Mouse (Mus musculus): ENCODE results near the gene Cacna1e. TPM values are rescaled to one million over a fixed set of nuclear protein-coding genes. Genes with fewer than 3 reads are reported as not detected.
A peak's percentile ranks its signal among the peaks of the same experiment; 100 is the strongest.

Gene Cacna1e
- total and polyA plus RNA-seq, 2 experiments from 2014 or later, result 10.3 to 68.4 TPM

GRCm38 (mm10) chr1:154707584-154708290, 176.6 kb downstream of the Cacna1e start:
- DNase-seq (ENCODE audit: low spot score) (no peak), ATAC-seq (ENCODE audit: low FRiP score) (no peak)
- 86% methylated on average over 4 of the region's 4 CpGs for WGBS
- H3K27me3 ChIP-seq (ENCODE audit: insufficient read depth, low read length), result no peaks in the 10 kb centered on the region
- peaks cover 5% of the 10 kb centered on the region for H3K4me1 ChIP-seq (ENCODE audit: insufficient read depth, low read length)
- H3K9ac ChIP-seq (replicated peaks; ENCODE audit: low read length, poor library complexity, severe bottlenecking), result no peak overlapping the region
- no peak for TF ChIP-seq CTCF (IDR thresholded peaks at IDR 0.05)
- no peak overlapping the region for H3K27ac ChIP-seq (ENCODE audit: low read depth, low read length)
- no peak overlapping the region for H3K4me2 ChIP-seq (ENCODE audit: low read depth, low read length, poor library complexity, severe bottlenecking)
- no peaks in the 10 kb centered on the region for H3K9me3 ChIP-seq (ENCODE audit: low read length)
- 0 out of 2 replicates have a peak, but pooled peaks cover 3% of the 10 kb centered on the region for H3K36me3 ChIP-seq (ENCODE audit: insufficient read depth, low read length)
- H3K4me3 ChIP-seq (ENCODE audit: low read depth, low read length), result no peak overlapping the region

DNA sequence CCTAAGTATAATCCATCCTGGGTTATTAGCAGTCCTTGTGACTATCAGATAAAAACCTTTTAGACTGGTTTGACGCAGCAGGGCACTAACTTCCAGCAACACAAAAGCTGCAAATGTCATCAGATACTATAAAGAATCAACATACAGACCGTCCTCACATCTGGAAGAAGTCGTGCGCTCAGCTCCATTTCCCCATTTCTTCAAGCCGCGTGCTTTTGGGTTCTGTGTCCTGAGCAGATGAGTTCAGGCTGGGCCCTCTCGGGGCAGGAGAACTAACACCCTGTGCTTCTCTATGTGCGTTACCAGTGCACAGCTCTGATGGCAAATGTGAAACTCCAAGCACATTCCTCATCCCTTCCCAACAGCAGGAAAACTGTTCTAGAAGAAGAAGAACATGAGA, 177.3 kb downstream of the Cacna1e start:
- ATAC-seq (ENCODE audit: low FRiP score) (no peak), DNase-seq (ENCODE audit: low spot score) (no peak)

GRCm38 (mm10) chr1:154705882-154706565, 178.3 kb downstream of the Cacna1e start:
- Histone ChIP-seq H3K4me1 (ENCODE audit: insufficient read depth, low read length) (peaks cover 5% of the 10 kb centered on the region), H3K36me3 (ENCODE audit: insufficient read depth, low read length) (0 out of 2 replicates have a peak, but pooled peaks cover 3% of the 10 kb centered on the region), H3K9ac (replicated peaks; ENCODE audit: low read length, poor library complexity, severe bottlenecking) (no peak overlapping the region), H3K4me2 (ENCODE audit: low read depth, low read length, poor library complexity, severe bottlenecking) (no peak overlapping the region), H3K4me3 (ENCODE audit: low read depth, low read length) (no peak overlapping the region), H3K27ac (ENCODE audit: low read depth, low read length) (no peak overlapping the region), H3K27me3 (ENCODE audit: insufficient read depth, low read length) (no peaks in the 10 kb centered on the region), H3K9me3 (ENCODE audit: low read length) (no peaks in the 10 kb centered on the region)
- 86% methylated on average over 7 of the region's 7 CpGs for WGBS
- no peak for DNase-seq (ENCODE audit: low spot score)
- no peak for TF ChIP-seq CTCF (IDR thresholded peaks at IDR 0.05)
- no peak for ATAC-seq (ENCODE audit: low FRiP score)

More for the DNA sequence above, 177.3 kb downstream of the Cacna1e start:
- no peak overlapping the region for H3K4me3 ChIP-seq (ENCODE audit: low read depth, low read length)
- H3K4me2 ChIP-seq (ENCODE audit: low read depth, low read length, poor library complexity, severe bottlenecking), result no peak overlapping the region
- no peaks in the 10 kb centered on the region for H3K9me3 ChIP-seq (ENCODE audit: low read length)
- no peaks in the 10 kb centered on the region for H3K27me3 ChIP-seq (ENCODE audit: insufficient read depth, low read length)
- H3K4me1 ChIP-seq (ENCODE audit: insufficient read depth, low read length), result peaks cover 5% of the 10 kb centered on the region
- no peak overlapping the region for H3K27ac ChIP-seq (ENCODE audit: low read depth, low read length)
- TF ChIP-seq CTCF (IDR thresholded peaks at IDR 0.05), result no peak
- 0 out of 2 replicates have a peak, but pooled peaks cover 3% of the 10 kb centered on the region for H3K36me3 ChIP-seq (ENCODE audit: insufficient read depth, low read length)
- no peak overlapping the region for H3K9ac ChIP-seq (replicated peaks; ENCODE audit: low read length, poor library complexity, severe bottlenecking)
- WGBS, result 93% methylated on average over 8 of the region's 8 CpGs

DNA sequence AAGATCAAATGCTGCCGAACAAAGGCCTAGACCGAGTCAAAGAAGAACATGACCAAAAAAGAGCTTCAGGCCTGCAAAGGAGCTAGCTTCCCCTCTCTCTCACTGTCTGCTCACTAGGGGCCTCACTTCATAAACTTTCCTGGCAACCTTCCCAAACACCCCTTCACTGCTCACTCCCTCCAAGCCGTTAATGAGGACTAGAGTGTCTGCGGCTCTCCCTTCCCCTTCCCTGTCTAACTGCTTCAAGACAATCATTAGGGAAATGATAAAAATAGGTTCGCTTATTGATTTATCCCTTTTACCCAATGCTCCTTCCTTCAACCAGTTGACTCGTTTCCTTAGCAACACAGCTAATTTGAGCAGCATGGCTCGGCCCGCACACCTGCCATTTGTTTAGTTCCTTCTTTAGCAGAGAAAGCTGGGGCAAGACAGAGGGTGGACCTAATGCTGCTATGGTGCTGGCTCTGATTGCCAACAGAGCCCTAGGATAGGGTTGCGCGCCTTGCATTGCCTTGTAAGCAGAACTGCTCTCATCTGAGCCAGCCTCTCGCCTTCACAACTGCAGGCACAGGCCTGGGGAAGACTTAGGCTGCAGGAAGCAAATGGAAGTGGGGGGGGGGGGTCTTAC, 179.6 kb downstream of the Cacna1e start:
- WGBS, result 42% methylated on average over 11 of the region's 11 CpGs
- Histone ChIP-seq H3K4me1 (ENCODE audit: insufficient read depth, low read length) (peaks cover 5% of the 10 kb centered on the region), H3K4me2 (ENCODE audit: low read depth, low read length, poor library complexity, severe bottlenecking) (no peak overlapping the region), H3K4me3 (ENCODE audit: low read depth, low read length) (no peak overlapping the region), H3K9ac (replicated peaks; ENCODE audit: low read length, poor library complexity, severe bottlenecking) (no peak overlapping the region), H3K36me3 (ENCODE audit: insufficient read depth, low read length) (0 out of 2 replicates have a peak, but pooled peaks cover 7% of the 10 kb centered on the region), H3K27me3 (ENCODE audit: insufficient read depth, low read length) (no peaks in the 10 kb centered on the region), H3K9me3 (ENCODE audit: low read length) (no peaks in the 10 kb centered on the region), H3K27ac (ENCODE audit: low read depth, low read length) (no peak overlapping the region; the same call in 1 of the 2 replicates)
- DNase-seq (ENCODE audit: low spot score) (peak; percentile 57), ATAC-seq (ENCODE audit: low FRiP score) (peak; percentile 80)
- 0 out of 2 replicates have a peak, but pooled peaks have one; percentile 6 for TF ChIP-seq CTCF (IDR thresholded peaks at IDR 0.05)

DNA sequence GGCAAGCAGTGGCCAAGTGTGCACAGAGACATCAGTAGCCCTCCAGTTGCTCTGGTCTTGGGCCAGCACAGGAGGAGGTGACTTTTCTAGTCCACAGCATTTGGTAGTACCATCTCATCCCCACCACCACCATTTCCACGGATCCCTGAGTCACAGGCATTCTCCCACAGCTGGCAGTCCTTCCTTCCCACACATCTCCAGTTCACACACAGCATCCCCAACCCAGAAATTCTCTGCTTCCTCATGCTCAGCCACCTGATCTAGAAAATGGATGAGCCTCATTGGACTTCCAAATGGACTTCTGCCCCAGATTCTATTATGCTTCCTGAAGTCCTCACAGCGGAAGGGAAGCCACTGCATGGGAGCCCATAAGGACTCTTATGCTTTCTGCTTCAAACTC, 181.7 kb downstream of the Cacna1e start:
- 90% methylated on average over 2 of the region's 2 CpGs for WGBS
- ATAC-seq (ENCODE audit: low FRiP score) (no peak), DNase-seq (ENCODE audit: low spot score) (no peak)
- Histone ChIP-seq H3K36me3 (ENCODE audit: insufficient read depth, low read length) (0 out of 2 replicates have a peak, but pooled peaks cover 7% of the 10 kb centered on the region), H3K9me3 (ENCODE audit: low read length) (no peaks in the 10 kb centered on the region), H3K9ac (replicated peaks; ENCODE audit: low read length, poor library complexity, severe bottlenecking) (no peak overlapping the region), H3K27me3 (ENCODE audit: insufficient read depth, low read length) (no peaks in the 10 kb centered on the region), H3K4me2 (ENCODE audit: low read depth, low read length, poor library complexity, severe bottlenecking) (no peak overlapping the region), H3K4me1 (ENCODE audit: insufficient read depth, low read length) (peaks cover 5% of the 10 kb centered on the region), H3K4me3 (ENCODE audit: low read depth, low read length) (no peak overlapping the region), H3K27ac (ENCODE audit: low read depth, low read length) (no peak overlapping the region)
- no peak for TF ChIP-seq CTCF (IDR thresholded peaks at IDR 0.05)
